Mouse (Mus musculus): ENCODE data around the gene Rspo1. TPM values are rescaled to one million over a fixed set of nuclear protein-coding genes. Genes with fewer than 3 reads are reported as not detected.
"Not testable (repeated sequence)": the region's sequence is repeated elsewhere in the genome, so short reads cannot be mapped to it uniquely, and the experiment has no call there.

The Rspo1 gene
- polyA plus RNA-seq (2014; fragmentation: Nextera tagmentation; extraction: Ambion mirVana), result 4.9 and 5.2 TPM in 2 replicates

- Histone ChIP-seq H3K27ac (ENCODE audit: low read depth, low read length) (no peak within 1 kb of the TSS), H3K9ac (ENCODE audit: low read depth, low read length) (no peak within 1 kb of the TSS), H3K4me3 (ENCODE audit: low read depth, low read length) (peak within 1 kb of the TSS; percentile 50), H3K9me3 (ENCODE audit: control insufficient read depth, low read length) (no peaks in the 10 kb centered on the region), H3K36me3 (ENCODE audit: control insufficient read depth, insufficient read depth, low read length) (no peaks in the 10 kb centered on the region), H3K4me1 (replicated peaks; ENCODE audit: control insufficient read depth, insufficient read depth, low read length) (peaks cover 6% of the 10 kb centered on the region), H3K27me3 (replicated peaks; ENCODE audit: control insufficient read depth, insufficient read depth, low read length) (peaks cover 88% of the 10 kb centered on the region), H3K4me2 (peak within 1 kb of the TSS; percentile 63)
- DNase-seq (ENCODE audit: low spot score), result no peak
- peak; percentile 25 for ATAC-seq (replicated peaks; ENCODE audit: low FRiP score)
- WGBS, result 3% methylated on average over 62 of the region's 62 CpGs
Measured at GRCm38 (mm10) chr4:124985671-124986602, at the start of gene Rspo1. Gene Rspo1 (plus strand): TSS chr4:124986430.

GRCm38 (mm10) chr4:124936613-124937471, 49.4 kb upstream of the Rspo1 start, which contains the start of gene 9930104L06Rik:
Gene 9930104L06Rik (plus strand): TSS chr4:124937048.
- WGBS, result under 1% methylated on average over 52 of the region's 52 CpGs
- DNase-seq (ENCODE audit: low spot score), result peak; percentile 85
- peaks cover 13% of the 10 kb centered on the region for H3K4me1 ChIP-seq (replicated peaks; ENCODE audit: control insufficient read depth, insufficient read depth, low read length)

GRCm38 (mm10) chr4:124939211-124939610, 47.0 kb upstream of the Rspo1 start, which contains the start of gene Cdca8:
Gene Cdca8 (minus strand): TSS chr4:124939311.
- not testable (repeated sequence) for H3K4me2 ChIP-seq; H3K36me3 ChIP-seq (ENCODE audit: control insufficient read depth, insufficient read depth, low read length); H3K9ac ChIP-seq (ENCODE audit: low read depth, low read length); DNase-seq (ENCODE audit: low spot score); H3K9me3 ChIP-seq (ENCODE audit: control insufficient read depth, low read length); H3K27me3 ChIP-seq (replicated peaks; ENCODE audit: control insufficient read depth, insufficient read depth, low read length); ATAC-seq (replicated peaks; ENCODE audit: low FRiP score); H3K27ac ChIP-seq (ENCODE audit: low read depth, low read length)
- Histone ChIP-seq H3K4me1 (replicated peaks; ENCODE audit: control insufficient read depth, insufficient read depth, low read length) (peaks cover 13% of the 10 kb centered on the region), H3K4me3 (ENCODE audit: low read depth, low read length) (peak within 1 kb of the TSS; percentile 87; the same call in 1 of the 2 replicates)
- WGBS, result 94% methylated on average over 4 of the region's 4 CpGs

More at GRCm38 (mm10) chr4:124936613-124937471, 49.4 kb upstream of the Rspo1 start, which contains the start of gene 9930104L06Rik:
- ATAC-seq (replicated peaks; ENCODE audit: low FRiP score), result peak; percentile 99
- Histone ChIP-seq H3K36me3 (ENCODE audit: control insufficient read depth, insufficient read depth, low read length) (peaks cover 7% of the 10 kb centered on the region; the same call in 1 of the 2 replicates), H3K4me3 (ENCODE audit: low read depth, low read length) (peak within 1 kb of the TSS; percentile 87), H3K27ac (ENCODE audit: low read depth, low read length) (peak within 1 kb of the TSS; percentile 71), H3K9ac (ENCODE audit: low read depth, low read length) (peak within 1 kb of the TSS; percentile 94), H3K4me2 (peak within 1 kb of the TSS; percentile 93), H3K9me3 (ENCODE audit: control insufficient read depth, low read length) (no peaks in the 10 kb centered on the region), H3K27me3 (replicated peaks; ENCODE audit: control insufficient read depth, insufficient read depth, low read length) (no peaks in the 10 kb centered on the region)

GRCm38 (mm10) chr4:124943022-124943421, 43.2 kb upstream of the Rspo1 start:
- no peaks in the 10 kb centered on the region for H3K9me3 ChIP-seq (ENCODE audit: control insufficient read depth, low read length)
- WGBS, result 6% methylated on average over 4 of the region's 4 CpGs
- ATAC-seq (replicated peaks; ENCODE audit: low FRiP score) (no peak; the same call in 1 of the 2 replicates), DNase-seq (ENCODE audit: low spot score) (peak; percentile 82)
- no peaks in the 10 kb centered on the region for H3K27me3 ChIP-seq (replicated peaks; ENCODE audit: control insufficient read depth, insufficient read depth, low read length)
- peaks cover 8% of the 10 kb centered on the region; the same call in 1 of the 2 replicates for H3K36me3 ChIP-seq (ENCODE audit: control insufficient read depth, insufficient read depth, low read length)
- no peak overlapping the region for H3K4me2 ChIP-seq
- H3K27ac ChIP-seq (ENCODE audit: low read depth, low read length), result no peak overlapping the region
- H3K9ac ChIP-seq (ENCODE audit: low read depth, low read length), result no peak overlapping the region
- no peak overlapping the region for H3K4me3 ChIP-seq (ENCODE audit: low read depth, low read length)
- H3K4me1 ChIP-seq (replicated peaks; ENCODE audit: control insufficient read depth, insufficient read depth, low read length), result peaks cover under 1% of the 10 kb centered on the region; the same call in 1 of the 2 replicates

GRCm38 (mm10) chr4:124943781-124944180, 42.4 kb upstream of the Rspo1 start:
- WGBS, result 77% methylated on average over 5 of the region's 5 CpGs
- no peak for ATAC-seq (replicated peaks; ENCODE audit: low FRiP score)

GRCm38 (mm10) chr4:124944961-124945360, 41.3 kb upstream of the Rspo1 start:
- Histone ChIP-seq H3K4me3 (ENCODE audit: low read depth, low read length) (no peak overlapping the region), H3K9ac (ENCODE audit: low read depth, low read length) (no peak overlapping the region), H3K4me1 (replicated peaks; ENCODE audit: control insufficient read depth, insufficient read depth, low read length) (no peaks in the 10 kb centered on the region), H3K4me2 (no peak overlapping the region), H3K27ac (ENCODE audit: low read depth, low read length) (no peak overlapping the region), H3K9me3 (ENCODE audit: control insufficient read depth, low read length) (no peaks in the 10 kb centered on the region), H3K36me3 (ENCODE audit: control insufficient read depth, insufficient read depth, low read length) (0 out of 2 replicates have a peak, but pooled peaks cover 2% of the 10 kb centered on the region), H3K27me3 (replicated peaks; ENCODE audit: control insufficient read depth, insufficient read depth, low read length) (no peaks in the 10 kb centered on the region)
- no peak for ATAC-seq (replicated peaks; ENCODE audit: low FRiP score)
- no peak for DNase-seq (ENCODE audit: low spot score)
- WGBS, result 61% methylated on average over 2 of the region's 2 CpGs

More at GRCm38 (mm10) chr4:124943781-124944180, 42.4 kb upstream of the Rspo1 start:
- H3K4me2 ChIP-seq, result no peak overlapping the region
- DNase-seq (ENCODE audit: low spot score), result no peak
- H3K27me3 ChIP-seq (replicated peaks; ENCODE audit: control insufficient read depth, insufficient read depth, low read length), result no peaks in the 10 kb centered on the region
- peaks cover 5% of the 10 kb centered on the region; the same call in 1 of the 2 replicates for H3K36me3 ChIP-seq (ENCODE audit: control insufficient read depth, insufficient read depth, low read length)
- no peaks in the 10 kb centered on the region for H3K9me3 ChIP-seq (ENCODE audit: control insufficient read depth, low read length)
- no peak overlapping the region for H3K9ac ChIP-seq (ENCODE audit: low read depth, low read length)
- no peak overlapping the region for H3K4me3 ChIP-seq (ENCODE audit: low read depth, low read length)
- H3K27ac ChIP-seq (ENCODE audit: low read depth, low read length), result no peak overlapping the region
- no peaks in the 10 kb centered on the region for H3K4me1 ChIP-seq (replicated peaks; ENCODE audit: control insufficient read depth, insufficient read depth, low read length)

GRCm38 (mm10) chr4:124949488-124949887, 36.7 kb upstream of the Rspo1 start:
- no peaks in the 10 kb centered on the region for H3K27me3 ChIP-seq (replicated peaks; ENCODE audit: control insufficient read depth, insufficient read depth, low read length)
- H3K36me3 ChIP-seq (ENCODE audit: control insufficient read depth, insufficient read depth, low read length), result no peaks in the 10 kb centered on the region

More at GRCm38 (mm10) chr4:124949488-124949887, 36.7 kb upstream of the Rspo1 start:
- Histone ChIP-seq H3K4me2 (no peak overlapping the region), H3K9ac (ENCODE audit: low read depth, low read length) (no peak overlapping the region), H3K4me1 (replicated peaks; ENCODE audit: control insufficient read depth, insufficient read depth, low read length) (no peaks in the 10 kb centered on the region), H3K9me3 (ENCODE audit: control insufficient read depth, low read length) (no peaks in the 10 kb centered on the region), H3K27ac (ENCODE audit: low read depth, low read length) (no peak overlapping the region), H3K4me3 (ENCODE audit: low read depth, low read length) (no peak overlapping the region)
- no peak for DNase-seq (ENCODE audit: low spot score)
- no peak for ATAC-seq (replicated peaks; ENCODE audit: low FRiP score)
- 77% methylated on average over 3 of the region's 3 CpGs for WGBS

Data from liver, embryonic 11.5 days (tissue).